Mouse (Mus musculus) spleen, adult 2 months (tissue): ENCODE measurements around the gene Fyttd1. TPM values are rescaled to one million over a fixed set of nuclear protein-coding genes. Genes with fewer than 3 reads are reported as not detected.
A peak's percentile ranks its signal among the peaks of the same experiment; 100 is the strongest.
"Not testable (repeated sequence)": the region's sequence is repeated elsewhere in the genome, so short reads cannot be mapped to it uniquely, and the experiment has no call there.

Experiments
- DNase-seq, 2 experiments: peaks; one replicate each; pipeline versions ENCODE4 v3.0.0 to v3.0.0-alpha.2; 2012 to 2021; ENCODE audit warnings: low spot score in 2 of 2, low read depth in 1 of 2
- H3K27ac ChIP-seq: fragments of 200-500 bp; 2 replicates; pipeline ENCODE4 v1.5.1; 2012; ENCODE audit warnings: low read length, inconsistent platforms; ENCODE audit not compliant: insufficient read depth
- H3K27me3 ChIP-seq: fragments of 200-500 bp; 2 replicates; pipeline ENCODE4 v1.6.1; 2012; ENCODE audit warnings: mild to moderate bottlenecking, moderate library complexity, low read length, inconsistent platforms; ENCODE audit not compliant: control insufficient read depth, insufficient read depth
- H3K36me3 ChIP-seq: fragments of 200-500 bp; 2 replicates; pipeline ENCODE4 v1.6.1; 2012; ENCODE audit warnings: mild to moderate bottlenecking, low read length, inconsistent platforms; ENCODE audit not compliant: control insufficient read depth, insufficient read depth
- H3K4me1 ChIP-seq: fragments of 200-500 bp; 2 replicates; pipeline ENCODE4 v1.6.1; 2011; ENCODE audit warnings: inconsistent platforms; ENCODE audit not compliant: control insufficient read depth, insufficient read depth, insufficient read length
- H3K4me3 ChIP-seq: fragments of 200-500 bp; 2 replicates; pipeline ENCODE4 v1.5.1; 2011; ENCODE audit warnings: mild to moderate bottlenecking, inconsistent platforms; ENCODE audit not compliant: insufficient read depth, insufficient read length; ENCODE audit errors: extremely low read depth
- CTCF ChIP-seq: fragments of 200-500 bp; IDR thresholded peaks from 2 replicates; pipeline ENCODE4 v1.5.1; 2011; ENCODE audit warnings: mild to moderate bottlenecking, inconsistent platforms; ENCODE audit not compliant: insufficient read depth, insufficient read length, insufficient replicate concordance; ENCODE audit errors: extremely low read depth
- POLR2A ChIP-seq: fragments of 200-500 bp; IDR thresholded peaks from 2 replicates; pipeline ENCODE4 v1.6.1; 2011; ENCODE audit warnings: low read depth, low read length, inconsistent platforms
- WGBS: fragments of 180-500 bp; shearing (Covaris S2); methylation state at CpG from one replicate; pipeline ENCODE4 v1.1.7; 2018; 5-methylcytosine and 5-hydroxymethylcytosine counted together
- polyA plus RNA-seq: library from polyadenylated mRNA; depleted of rRNA; stranded (reverse); fragments of >200 nt; gene quantifications from 2 replicates; pipeline ENCODE4 v1.2.3, GENCODE M21; 2012

The Fyttd1 gene
- polyA plus RNA-seq, 1 experiment = 4.1 TPM

GRCm38 (mm10) chr16:32866713-32867112, 10.6 kb upstream of the Fyttd1 start:
- Histone ChIP-seq H3K4me3 (peak overlapping the region; percentile 50; the same call in 1 of the 2 replicates), H3K4me1 (peaks cover 10% of the 10 kb centered on the region; the same call in 1 of the 2 replicates), H3K27ac (peak overlapping the region; percentile 88), H3K27me3 (no peaks in the 10 kb centered on the region), H3K36me3 (peaks cover 5% of the 10 kb centered on the region)
- no peak for TF ChIP-seq CTCF
- no peak for TF ChIP-seq POLR2A
- 35% methylated on average over 5 of the region's 5 CpGs for WGBS
- peak in 1 of 2 experiments; percentile 25 for DNase-seq

- peaks cover 5% of the 10 kb centered on the region for H3K36me3 ChIP-seq
- H3K27ac ChIP-seq = peak overlapping the region; percentile 88
- no peaks in the 10 kb centered on the region for H3K27me3 ChIP-seq
- under 1% methylated on average over 35 of the region's 35 CpGs for WGBS
- peaks cover 10% of the 10 kb centered on the region; the same call in 1 of the 2 replicates for H3K4me1 ChIP-seq
- H3K4me3 ChIP-seq = peak overlapping the region; percentile 83
- TF ChIP-seq POLR2A (peak; percentile 60), CTCF (no peak)
- DNase-seq = peak; percentile 74 to 89
Measured at GRCm38 (mm10) chr16:32867919-32868552, 9.3 kb upstream of the Fyttd1 start.

GRCm38 (mm10) chr16:32870231-32870630, 7.1 kb upstream of the Fyttd1 start:
- Histone ChIP-seq H3K27me3 (no peaks in the 10 kb centered on the region), H3K27ac (no peak overlapping the region), H3K36me3 (no peaks in the 10 kb centered on the region), H3K4me1 (peaks cover under 1% of the 10 kb centered on the region; the same call in 1 of the 2 replicates), H3K4me3 (no peak overlapping the region)
- no peak for DNase-seq
- no peak for TF ChIP-seq POLR2A
- TF ChIP-seq CTCF = no peak
- WGBS = 82% methylated on average over 5 of the region's 5 CpGs

DNA sequence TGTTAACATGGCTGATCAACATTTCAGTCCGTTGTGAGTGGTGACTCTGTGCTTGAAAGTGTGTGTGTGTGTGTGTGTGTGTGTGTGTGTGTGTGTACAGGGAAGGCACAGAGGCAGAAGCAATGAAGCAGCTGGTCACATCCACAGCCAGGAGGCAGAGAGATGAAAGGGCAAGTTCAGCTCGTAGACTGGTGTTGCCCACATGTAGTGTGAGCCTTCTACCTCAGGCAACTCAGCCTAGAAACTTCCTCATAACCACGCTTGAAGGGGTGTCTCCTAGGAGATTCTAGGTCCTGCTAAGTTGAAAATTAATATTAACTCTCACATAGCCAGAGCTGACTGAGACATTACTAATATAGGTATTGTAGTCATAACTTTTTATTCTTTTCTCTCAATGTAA, 3.9 kb upstream of the Fyttd1 start:
- Histone ChIP-seq H3K27ac (peak overlapping the region; percentile 72), H3K36me3 (no peaks in the 10 kb centered on the region), H3K27me3 (no peaks in the 10 kb centered on the region), H3K4me3 (no peak overlapping the region; the same call in 1 of the 2 replicates), H3K4me1 (no peaks in the 10 kb centered on the region; the same call in 1 of the 2 replicates)
- peak in 1 of 2 experiments; percentile 25 for DNase-seq
- TF ChIP-seq CTCF (no peak), POLR2A (no peak)
- 38% methylated on average over 3 of the region's 3 CpGs for WGBS

DNA sequence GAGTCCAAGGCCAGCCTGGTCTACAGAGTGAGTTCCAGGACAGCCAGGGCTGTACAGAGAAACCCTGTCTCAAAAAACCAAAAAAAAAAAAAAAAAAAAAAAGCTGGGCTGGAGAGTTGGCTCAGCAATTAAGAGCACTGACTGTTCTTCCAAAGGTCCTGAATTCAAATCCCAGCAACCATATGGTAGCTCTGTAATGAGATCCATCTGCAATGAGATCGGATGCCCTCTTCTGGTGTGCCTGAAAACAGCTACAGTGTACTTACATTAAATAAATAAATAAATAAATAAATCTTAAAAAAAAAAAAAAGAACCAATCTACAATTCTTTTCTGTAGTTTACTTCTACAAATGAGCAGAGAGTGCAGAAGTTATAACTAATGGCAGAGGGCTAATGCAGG, 2.0 kb upstream of the Fyttd1 start:
- H3K27me3 ChIP-seq, H3K4me1 ChIP-seq, H3K27ac ChIP-seq, DNase-seq, H3K36me3 ChIP-seq, H3K4me3 ChIP-seq: not testable (repeated sequence)
- 65% methylated on average over 1 of the region's 1 CpGs for WGBS

DNA sequence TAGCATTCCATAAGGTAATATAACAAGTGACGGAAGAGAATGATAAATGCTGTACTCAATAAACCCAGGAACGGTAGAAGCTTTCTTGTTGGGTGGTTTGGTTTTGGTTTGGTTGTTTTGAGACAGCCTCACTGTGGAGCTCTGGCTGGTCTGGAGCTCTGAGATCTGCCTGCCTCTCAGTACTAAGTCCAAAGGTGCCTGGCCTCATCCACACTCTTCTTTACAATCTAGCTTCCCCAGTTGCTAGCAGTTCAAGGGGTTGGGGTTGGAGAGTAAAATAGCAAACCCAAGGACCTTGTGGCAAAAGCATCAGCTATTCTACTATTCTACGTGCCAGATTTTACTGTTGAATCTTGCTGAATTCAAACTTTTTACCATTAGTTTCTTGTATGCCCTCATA, 1.5 kb upstream of the Fyttd1 start:
- no peaks in the 10 kb centered on the region for H3K36me3 ChIP-seq
- H3K27me3 ChIP-seq = no peaks in the 10 kb centered on the region
- WGBS = 95% methylated on average over 3 of the region's 3 CpGs
- no peak for DNase-seq
- TF ChIP-seq CTCF (no peak), POLR2A (no peak)
- H3K27ac ChIP-seq = no peak overlapping the region
- peaks cover 7% of the 10 kb centered on the region; the same call in 1 of the 2 replicates for H3K4me1 ChIP-seq
- H3K4me3 ChIP-seq = no peak overlapping the region

GRCm38 (mm10) chr16:32876831-32877230, 469 bp upstream of the Fyttd1 start:
- Histone ChIP-seq H3K36me3 (no peaks in the 10 kb centered on the region), H3K4me1 (peaks cover 7% of the 10 kb centered on the region; the same call in 1 of the 2 replicates), H3K27me3 (no peaks in the 10 kb centered on the region), H3K27ac (no peak overlapping the region), H3K4me3 (peak overlapping the region; percentile 94; the same call in 1 of the 2 replicates)
- no peak for DNase-seq
- WGBS = 10% methylated on average over 9 of the region's 9 CpGs
- TF ChIP-seq CTCF (no peak), POLR2A (no peak)
